Mouse (Mus musculus): ENCODE results near the gene Gck. TPM values are rescaled to one million over a fixed set of nuclear protein-coding genes. Genes with fewer than 3 reads are reported as not detected.

Gck gene
- polyA plus RNA-seq, 1 experiment from 2014 or later: 1.5 TPM

DNA sequence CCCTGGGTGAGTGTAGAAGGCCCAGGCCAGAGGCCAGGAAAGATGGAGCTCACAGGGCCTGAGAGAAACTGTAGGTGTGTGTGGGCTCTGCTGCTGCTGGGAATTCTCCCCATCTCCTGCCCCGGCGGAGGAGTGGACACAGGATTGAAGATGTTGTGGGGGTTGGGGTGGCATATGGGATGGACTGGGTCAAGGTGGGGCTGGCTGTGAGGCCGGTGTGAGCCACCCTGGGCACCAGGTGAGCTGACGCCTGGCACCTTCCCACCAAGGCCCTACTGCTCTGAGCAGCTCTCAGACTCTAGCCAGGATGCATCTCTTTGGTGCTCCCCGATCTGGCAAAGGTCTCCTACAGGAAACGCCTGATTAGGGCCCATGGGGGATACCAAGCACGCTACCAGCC lies 31.4 kb upstream of the Gck start:
- no peaks in the 10 kb centered on the region for H3K36me3 ChIP-seq (ENCODE audit: control insufficient read depth, insufficient read depth, low read length)
- H3K27me3 ChIP-seq (ENCODE audit: control insufficient read depth, insufficient read depth, low read length): no peaks in the 10 kb centered on the region; the same call in 1 of the 2 replicates
- no peak overlapping the region for H3K4me2 ChIP-seq (replicated peaks; ENCODE audit: low read depth, low read length)
- ATAC-seq (ENCODE audit: low FRiP score, low TSS enrichment): no peak
- H3K9me3 ChIP-seq (ENCODE audit: control insufficient read depth, low read length): no peaks in the 10 kb centered on the region
- H3K9ac ChIP-seq (ENCODE audit: low read depth, low read length): no peak overlapping the region
- H3K4me3 ChIP-seq (ENCODE audit: low read length): no peak overlapping the region
- WGBS: 88% methylated on average over 7 of the region's 7 CpGs
- H3K27ac ChIP-seq (ENCODE audit: low read depth, low read length): no peak overlapping the region
- H3K4me1 ChIP-seq (ENCODE audit: control insufficient read depth, insufficient read depth, low read length): peaks cover 4% of the 10 kb centered on the region; the same call in 1 of the 2 replicates

DNA sequence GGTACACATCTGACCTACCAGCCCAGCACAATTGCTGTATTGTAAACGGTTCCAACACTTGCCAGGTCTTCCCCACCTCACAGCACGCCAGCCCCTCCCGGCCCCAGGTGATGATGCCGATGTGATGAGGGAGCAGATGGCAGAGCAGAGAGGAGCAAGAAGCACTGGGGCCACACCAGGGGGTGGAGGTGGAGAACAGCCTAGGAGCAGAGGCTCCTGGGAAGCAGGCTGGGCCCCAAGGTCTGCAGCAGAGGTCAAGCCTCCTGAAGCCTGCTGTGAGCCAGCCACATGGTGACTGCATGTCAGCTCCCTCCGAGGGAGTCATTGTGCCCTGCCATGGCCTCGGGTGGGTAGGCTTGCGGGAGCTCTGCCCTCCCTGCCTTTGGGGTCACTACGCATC lies 30.7 kb upstream of the Gck start:
- 62% methylated on average over 8 of the region's 8 CpGs for WGBS
- Histone ChIP-seq H3K27me3 (ENCODE audit: control insufficient read depth, insufficient read depth, low read length) (no peaks in the 10 kb centered on the region; the same call in 1 of the 2 replicates), H3K9me3 (ENCODE audit: control insufficient read depth, low read length) (no peaks in the 10 kb centered on the region), H3K4me1 (ENCODE audit: control insufficient read depth, insufficient read depth, low read length) (peaks cover 10% of the 10 kb centered on the region; the same call in 1 of the 2 replicates), H3K4me2 (replicated peaks; ENCODE audit: low read depth, low read length) (no peak overlapping the region), H3K4me3 (ENCODE audit: low read length) (no peak overlapping the region), H3K36me3 (ENCODE audit: control insufficient read depth, insufficient read depth, low read length) (no peaks in the 10 kb centered on the region), H3K27ac (ENCODE audit: low read depth, low read length) (no peak overlapping the region), H3K9ac (ENCODE audit: low read depth, low read length) (no peak overlapping the region)
- ATAC-seq (ENCODE audit: low FRiP score, low TSS enrichment): no peak

DNA sequence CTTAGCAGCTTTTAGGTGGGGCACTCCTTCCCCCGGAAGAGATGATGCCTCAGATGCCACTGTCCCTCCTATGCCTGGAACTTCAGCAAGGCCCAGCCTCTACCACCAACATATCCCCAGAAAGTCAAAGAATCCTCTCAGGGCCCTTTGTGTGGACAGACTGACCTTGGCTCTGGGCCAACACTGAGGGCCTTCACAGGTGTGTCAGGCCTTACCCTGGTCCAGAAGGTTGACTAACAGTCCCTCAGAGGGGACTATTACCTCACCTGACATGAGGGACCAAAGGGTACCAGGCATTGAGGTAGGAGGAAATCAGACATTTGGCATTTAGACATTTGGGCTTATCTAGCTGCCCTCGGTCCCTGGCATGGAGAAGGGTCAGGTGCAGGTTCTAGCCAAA lies 30.2 kb upstream of the Gck start:
- Histone ChIP-seq H3K4me2 (replicated peaks; ENCODE audit: low read depth, low read length) (no peak overlapping the region), H3K9me3 (ENCODE audit: control insufficient read depth, low read length) (no peaks in the 10 kb centered on the region), H3K4me1 (ENCODE audit: control insufficient read depth, insufficient read depth, low read length) (peaks cover 10% of the 10 kb centered on the region; the same call in 1 of the 2 replicates), H3K27ac (ENCODE audit: low read depth, low read length) (no peak overlapping the region), H3K4me3 (ENCODE audit: low read length) (no peak overlapping the region), H3K9ac (ENCODE audit: low read depth, low read length) (no peak overlapping the region), H3K27me3 (ENCODE audit: control insufficient read depth, insufficient read depth, low read length) (no peaks in the 10 kb centered on the region; the same call in 1 of the 2 replicates), H3K36me3 (ENCODE audit: control insufficient read depth, insufficient read depth, low read length) (no peaks in the 10 kb centered on the region)
- 91% methylated on average over 2 of the region's 2 CpGs for WGBS
- no peak for ATAC-seq (ENCODE audit: low FRiP score, low TSS enrichment)

DNA sequence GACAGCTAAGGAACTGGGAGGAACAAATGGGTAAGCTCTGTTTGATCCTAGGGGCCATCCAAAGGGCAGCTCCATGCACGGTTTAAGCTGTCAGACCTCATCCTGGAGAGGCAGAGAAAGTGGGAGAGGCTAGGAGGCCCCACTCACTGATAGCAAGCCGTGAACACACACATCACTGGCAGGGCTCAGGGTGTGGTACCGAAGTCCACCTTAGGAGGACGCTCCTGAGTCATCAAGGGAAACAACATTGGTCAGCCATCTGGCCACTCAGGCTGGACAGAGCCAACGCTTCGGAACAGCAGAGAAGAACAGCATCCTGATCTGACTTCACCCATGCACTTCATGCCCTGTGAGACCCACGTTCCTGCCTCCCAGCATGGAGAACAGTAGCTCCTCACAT lies 29.2 kb upstream of the Gck start:
- Histone ChIP-seq H3K36me3 (ENCODE audit: control insufficient read depth, insufficient read depth, low read length) (no peaks in the 10 kb centered on the region), H3K4me1 (ENCODE audit: control insufficient read depth, insufficient read depth, low read length) (peaks cover 10% of the 10 kb centered on the region; the same call in 1 of the 2 replicates), H3K4me3 (ENCODE audit: low read length) (no peak overlapping the region), H3K9me3 (ENCODE audit: control insufficient read depth, low read length) (no peaks in the 10 kb centered on the region), H3K4me2 (replicated peaks; ENCODE audit: low read depth, low read length) (no peak overlapping the region), H3K27me3 (ENCODE audit: control insufficient read depth, insufficient read depth, low read length) (no peaks in the 10 kb centered on the region), H3K27ac (ENCODE audit: low read depth, low read length) (no peak overlapping the region), H3K9ac (ENCODE audit: low read depth, low read length) (no peak overlapping the region)
- no peak for ATAC-seq (ENCODE audit: low FRiP score, low TSS enrichment)
- WGBS: 73% methylated on average over 7 of the region's 7 CpGs

DNA sequence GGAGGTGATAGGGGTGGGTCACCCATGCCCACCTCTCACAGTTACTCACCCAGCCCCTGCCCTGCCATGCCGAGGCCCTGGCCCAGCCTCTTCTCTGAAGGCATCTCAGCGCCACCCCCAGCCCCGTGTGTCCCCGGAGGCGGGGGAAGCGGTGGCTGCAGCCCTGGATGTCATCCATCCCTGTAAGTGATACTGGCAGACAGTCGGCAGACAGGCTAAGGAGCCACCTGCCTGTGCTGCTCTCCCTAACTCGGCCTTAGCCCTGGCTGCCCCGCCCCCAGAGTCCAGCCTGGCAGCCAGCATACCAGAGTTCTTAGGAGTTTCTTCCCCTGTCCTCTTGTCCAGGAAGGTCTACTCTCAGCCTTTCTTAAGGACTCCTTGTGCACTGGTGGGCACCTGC lies 26.2 kb upstream of the Gck start:
- Histone ChIP-seq H3K27ac (ENCODE audit: low read depth, low read length) (no peak overlapping the region), H3K27me3 (ENCODE audit: control insufficient read depth, insufficient read depth, low read length) (no peaks in the 10 kb centered on the region), H3K9me3 (ENCODE audit: control insufficient read depth, low read length) (no peaks in the 10 kb centered on the region), H3K4me3 (ENCODE audit: low read length) (no peak overlapping the region), H3K9ac (ENCODE audit: low read depth, low read length) (0 out of 2 replicates have a peak overlapping the region, but pooled peaks have one; percentile 4), H3K4me2 (replicated peaks; ENCODE audit: low read depth, low read length) (no peak overlapping the region), H3K4me1 (ENCODE audit: control insufficient read depth, insufficient read depth, low read length) (peaks cover 16% of the 10 kb centered on the region; the same call in 1 of the 2 replicates), H3K36me3 (ENCODE audit: control insufficient read depth, insufficient read depth, low read length) (no peaks in the 10 kb centered on the region)
- ATAC-seq (ENCODE audit: low FRiP score, low TSS enrichment): peak; percentile 81
- 15% methylated on average over 9 of the region's 9 CpGs for WGBS

DNA sequence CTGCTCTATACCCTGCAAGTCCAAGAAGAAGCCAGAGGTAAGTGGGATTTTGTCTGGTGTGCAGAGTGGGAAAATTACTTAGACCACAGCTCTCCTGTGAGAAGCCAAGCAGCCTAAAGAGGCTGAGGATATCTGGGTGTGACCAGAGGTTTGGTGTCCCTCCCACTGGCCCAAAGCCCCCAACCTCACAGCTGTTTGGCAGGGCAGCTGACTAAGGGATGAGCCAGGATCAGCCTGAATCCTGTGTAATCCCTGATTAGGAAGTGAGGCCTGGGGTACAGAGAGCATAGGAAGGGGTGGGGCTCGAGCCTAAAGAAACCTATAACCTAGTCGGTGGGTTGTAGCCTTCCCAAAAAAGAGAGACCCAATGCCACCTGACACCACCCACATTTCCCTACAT lies 25.2 kb upstream of the Gck start:
- Histone ChIP-seq H3K9ac (ENCODE audit: low read depth, low read length) (no peak overlapping the region), H3K4me2 (replicated peaks; ENCODE audit: low read depth, low read length) (no peak overlapping the region), H3K4me3 (ENCODE audit: low read length) (no peak overlapping the region), H3K9me3 (ENCODE audit: control insufficient read depth, low read length) (no peaks in the 10 kb centered on the region), H3K4me1 (ENCODE audit: control insufficient read depth, insufficient read depth, low read length) (peaks cover 16% of the 10 kb centered on the region; the same call in 1 of the 2 replicates), H3K27ac (ENCODE audit: low read depth, low read length) (no peak overlapping the region), H3K27me3 (ENCODE audit: control insufficient read depth, insufficient read depth, low read length) (no peaks in the 10 kb centered on the region), H3K36me3 (ENCODE audit: control insufficient read depth, insufficient read depth, low read length) (no peaks in the 10 kb centered on the region; the same call in 1 of the 2 replicates)
- no peak for ATAC-seq (ENCODE audit: low FRiP score, low TSS enrichment)
- WGBS: 78% methylated on average over 2 of the region's 2 CpGs

DNA sequence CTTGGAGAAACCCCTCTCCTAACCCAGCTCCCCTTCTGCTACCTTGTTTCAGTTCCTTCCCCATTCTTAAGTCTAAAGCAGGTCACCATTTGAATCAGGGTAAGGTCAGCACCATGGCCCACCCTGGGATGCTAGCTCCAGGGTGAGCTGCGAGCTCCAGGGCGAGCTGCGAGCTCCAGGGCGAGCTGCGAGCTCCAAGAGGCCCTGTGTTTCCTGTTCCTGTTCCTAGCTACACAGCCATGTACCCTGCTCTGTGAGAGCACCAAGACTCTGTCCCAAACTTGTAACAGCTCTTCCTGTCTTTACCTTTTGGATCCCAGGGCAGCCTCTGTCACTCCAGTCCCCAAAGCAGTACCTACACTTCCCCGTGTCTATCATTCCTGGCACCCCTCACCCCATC lies 24.2 kb upstream of the Gck start:
- Histone ChIP-seq H3K4me3 (ENCODE audit: low read length) (no peak overlapping the region), H3K36me3 (ENCODE audit: control insufficient read depth, insufficient read depth, low read length) (peaks cover 6% of the 10 kb centered on the region), H3K27ac (ENCODE audit: low read depth, low read length) (no peak overlapping the region), H3K4me2 (replicated peaks; ENCODE audit: low read depth, low read length) (no peak overlapping the region), H3K9ac (ENCODE audit: low read depth, low read length) (no peak overlapping the region), H3K4me1 (ENCODE audit: control insufficient read depth, insufficient read depth, low read length) (peaks cover 16% of the 10 kb centered on the region; the same call in 1 of the 2 replicates), H3K9me3 (ENCODE audit: control insufficient read depth, low read length) (no peaks in the 10 kb centered on the region), H3K27me3 (ENCODE audit: control insufficient read depth, insufficient read depth, low read length) (no peaks in the 10 kb centered on the region)
- ATAC-seq (ENCODE audit: low FRiP score, low TSS enrichment): no peak
- WGBS: 79% methylated on average over 6 of the region's 6 CpGs

DNA sequence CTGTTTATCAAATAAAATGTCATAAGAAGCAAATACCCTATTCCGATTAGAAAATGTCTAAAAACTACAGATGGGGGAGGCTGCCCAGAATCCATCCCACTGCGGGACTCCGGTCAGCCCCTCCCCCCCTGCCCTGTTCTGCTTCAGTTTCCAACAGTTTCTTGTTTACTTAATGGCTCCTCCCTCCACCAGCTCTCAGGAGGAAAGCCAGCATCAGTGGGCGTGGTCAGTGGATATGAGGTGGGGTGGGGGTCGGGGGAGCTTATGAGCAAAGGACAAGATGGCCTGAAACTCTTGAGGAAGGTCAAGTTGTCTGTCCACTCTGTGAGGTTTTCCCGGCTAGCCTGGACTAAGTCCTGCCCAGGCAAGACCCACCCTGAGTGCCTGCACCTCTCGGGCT lies 23.3 kb upstream of the Gck start:
- Histone ChIP-seq H3K9me3 (ENCODE audit: control insufficient read depth, low read length) (no peaks in the 10 kb centered on the region), H3K36me3 (ENCODE audit: control insufficient read depth, insufficient read depth, low read length) (peaks cover 15% of the 10 kb centered on the region), H3K4me1 (ENCODE audit: control insufficient read depth, insufficient read depth, low read length) (peaks cover 16% of the 10 kb centered on the region; the same call in 1 of the 2 replicates), H3K27me3 (ENCODE audit: control insufficient read depth, insufficient read depth, low read length) (no peaks in the 10 kb centered on the region), H3K4me2 (replicated peaks; ENCODE audit: low read depth, low read length) (0 out of 2 replicates have a peak overlapping the region, but pooled peaks have one; percentile 4), H3K4me3 (ENCODE audit: low read length) (no peak overlapping the region), H3K27ac (ENCODE audit: low read depth, low read length) (no peak overlapping the region), H3K9ac (ENCODE audit: low read depth, low read length) (no peak overlapping the region)
- ATAC-seq (ENCODE audit: low FRiP score, low TSS enrichment): no peak
- 30% methylated on average over 7 of the region's 7 CpGs for WGBS

DNA sequence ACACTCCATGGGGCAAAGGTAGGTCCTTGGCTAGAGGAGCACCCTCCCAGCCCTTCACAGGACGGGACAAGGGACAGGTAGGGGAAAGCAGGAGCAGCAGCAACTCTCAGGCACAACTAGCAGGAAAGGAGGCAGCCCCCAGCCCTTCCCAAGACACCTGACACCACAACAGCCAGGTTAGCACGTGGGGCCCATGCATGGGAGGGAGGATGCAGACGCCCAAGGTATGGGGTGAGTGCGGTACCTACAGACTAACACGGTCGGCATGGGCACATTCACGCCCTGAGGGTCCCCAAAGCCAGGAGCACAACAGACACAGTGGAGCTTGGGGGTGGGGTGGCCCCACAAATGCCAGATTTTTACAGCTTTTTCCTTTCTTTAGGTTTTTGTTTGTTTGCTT lies 21.3 kb upstream of the Gck start:
- Histone ChIP-seq H3K4me1 (ENCODE audit: control insufficient read depth, insufficient read depth, low read length) (peaks cover 10% of the 10 kb centered on the region; the same call in 1 of the 2 replicates), H3K9ac (ENCODE audit: low read depth, low read length) (no peak overlapping the region), H3K36me3 (ENCODE audit: control insufficient read depth, insufficient read depth, low read length) (peaks cover 32% of the 10 kb centered on the region), H3K27me3 (ENCODE audit: control insufficient read depth, insufficient read depth, low read length) (no peaks in the 10 kb centered on the region), H3K4me2 (replicated peaks; ENCODE audit: low read depth, low read length) (no peak overlapping the region), H3K9me3 (ENCODE audit: control insufficient read depth, low read length) (no peaks in the 10 kb centered on the region), H3K27ac (ENCODE audit: low read depth, low read length) (no peak overlapping the region), H3K4me3 (ENCODE audit: low read length) (no peak overlapping the region)
- ATAC-seq (ENCODE audit: low FRiP score, low TSS enrichment): no peak
- 41% methylated on average over 7 of the region's 7 CpGs for WGBS

All from kidney, embryonic 14.5 days (tissue).